Mouse (Mus musculus) hindbrain, embryonic 14.5 days (tissue): ENCODE results near the gene Gm10273. TPM values are rescaled to one million over a fixed set of nuclear protein-coding genes. Genes with fewer than 3 reads are reported as not detected.
"Not testable (repeated sequence)": the region's sequence is repeated elsewhere in the genome, so short reads cannot be mapped to it uniquely, and the experiment has no call there.

Experiments used
- ATAC-seq: fragments of 200-750 bp; cut with Nextera tagmentation; 2 replicates; pipeline ENCODE4 v1.8.0; 2017; ENCODE audit warnings: moderate number of reproducible peaks, mild to moderate bottlenecking, moderate TSS enrichment, moderate library complexity; ENCODE audit not compliant: low FRiP score
- DNase-seq: peaks from one replicate; pipeline ENCODE4 v3.0.0-alpha.2; 2015; ENCODE audit warnings: low spot score
- H3K27ac ChIP-seq: fragments of 300-500 bp; sonication (generic); 2 replicates; pipeline ENCODE4 v1.5.1; 2014; ENCODE audit warnings: mild to moderate bottlenecking, moderate library complexity
- H3K27me3 ChIP-seq: fragments of 300-500 bp; sonication (generic); 2 replicates; pipeline ENCODE4 v1.6.1; 2014; ENCODE audit warnings: mild to moderate bottlenecking, low read length, mixed read lengths; ENCODE audit not compliant: control insufficient read depth, insufficient read depth
- H3K36me3 ChIP-seq: fragments of 300-500 bp; sonication (generic); replicated peaks from 2 replicates; pipeline ENCODE4 v1.6.1; 2014; ENCODE audit not compliant: control insufficient read depth, insufficient read depth
- H3K4me1 ChIP-seq: fragments of 300-500 bp; sonication (generic); replicated peaks from 2 replicates; pipeline ENCODE4 v1.6.1; 2014; ENCODE audit warnings: antibody characterized with exemption, low read length, mixed read lengths; ENCODE audit not compliant: control insufficient read depth, insufficient read depth
- H3K4me2 ChIP-seq: fragments of 300-500 bp; sonication (generic); replicated peaks from 2 replicates; pipeline ENCODE4 v1.6.1; 2014; ENCODE audit warnings: mild to moderate bottlenecking, moderate library complexity
- H3K4me3 ChIP-seq: fragments of 300-500 bp; sonication (generic); replicated peaks from 2 replicates; pipeline ENCODE4 v1.5.1; 2014; ENCODE audit warnings: mild to moderate bottlenecking, low read length
- H3K9ac ChIP-seq: fragments of 300-500 bp; sonication (generic); 2 replicates; pipeline ENCODE4 v1.6.1; 2014
- H3K9me3 ChIP-seq: fragments of 300-500 bp; sonication (generic); 2 replicates; pipeline ENCODE4 v1.6.1; 2016; ENCODE audit warnings: low read length; ENCODE audit not compliant: control insufficient read depth
- WGBS: fragments of 180-500 bp; shearing (Covaris S2); extraction: QIAGEN DNeasy Blood & Tissue Kit; methylation state at CpG from one replicate; pipeline ENCODE4 v1.1.7; 2014; 5-methylcytosine and 5-hydroxymethylcytosine counted together
- polyA plus RNA-seq: library from polyadenylated mRNA; unstranded; fragments of >200 nt; fragmentation: Nextera tagmentation; extraction: Ambion mirVana; gene quantifications from 2 replicates; pipeline ENCODE4 v1.2.1, GENCODE M21; 2014

The Gm10273 gene
- polyA plus RNA-seq, result 4.0 and 4.3 TPM in 2 replicates

DNA sequence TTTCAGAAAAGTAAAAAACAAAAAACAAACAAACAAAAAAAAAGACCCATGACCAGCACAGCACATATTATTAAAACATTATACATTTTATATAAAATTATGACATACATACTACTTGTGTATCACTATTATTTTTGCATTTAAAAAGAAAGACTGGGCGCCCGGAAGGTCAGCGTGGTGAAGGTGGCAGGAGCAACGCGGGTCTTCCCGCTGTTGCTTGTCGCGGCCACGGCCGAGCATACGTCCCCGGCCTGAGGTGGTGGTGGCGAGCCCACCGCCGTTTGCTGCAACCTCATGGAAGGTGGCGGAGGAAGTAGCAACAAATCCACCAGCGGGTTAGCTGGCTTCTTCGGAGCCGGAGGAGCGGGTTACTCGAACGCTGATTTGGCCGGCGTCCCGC lies at the start of gene Gm10273:
Gm10273 (plus strand) TSS at position 172 of the 400 bp plus-strand sequence.
- not testable (repeated sequence) for DNase-seq, H3K4me2 ChIP-seq, H3K4me3 ChIP-seq, H3K9ac ChIP-seq, H3K36me3 ChIP-seq, H3K27me3 ChIP-seq, H3K4me1 ChIP-seq, H3K27ac ChIP-seq, H3K9me3 ChIP-seq, ATAC-seq
- 90% methylated on average over 11 of the region's 25 CpGs for WGBS

DNA sequence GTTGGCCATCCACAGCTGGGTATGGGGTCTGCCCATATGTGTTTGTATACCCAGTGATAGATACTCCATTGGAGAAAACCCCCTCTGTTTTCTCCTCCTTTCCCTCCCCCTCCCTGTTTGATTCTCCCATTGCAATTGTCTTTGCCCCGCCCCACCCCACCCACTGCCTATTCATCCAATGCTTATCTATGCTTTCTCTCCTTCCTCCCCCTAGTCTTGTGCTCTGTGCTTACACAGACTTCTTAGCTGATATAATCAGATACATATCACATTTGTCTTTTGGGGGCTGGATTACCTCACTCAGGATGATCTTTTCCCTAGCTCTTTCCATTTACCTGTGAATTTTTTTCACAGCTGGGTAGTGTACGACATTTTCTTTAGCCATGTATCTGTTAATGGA lies 48.9 kb upstream of the Gm10273 start:
- no peaks in the 10 kb centered on the region for H3K4me1 ChIP-seq
- no peaks in the 10 kb centered on the region for H3K9me3 ChIP-seq
- no peak for ATAC-seq
- DNase-seq, result no peak
- peaks cover 71% of the 10 kb centered on the region for H3K36me3 ChIP-seq
- H3K9ac ChIP-seq, result no peak overlapping the region
- H3K27ac ChIP-seq, result no peak overlapping the region
- no peak overlapping the region for H3K4me2 ChIP-seq
- 92% methylated on average over 2 of the region's 2 CpGs for WGBS
- H3K27me3 ChIP-seq, result no peaks in the 10 kb centered on the region
- H3K4me3 ChIP-seq, result no peak overlapping the region

DNA sequence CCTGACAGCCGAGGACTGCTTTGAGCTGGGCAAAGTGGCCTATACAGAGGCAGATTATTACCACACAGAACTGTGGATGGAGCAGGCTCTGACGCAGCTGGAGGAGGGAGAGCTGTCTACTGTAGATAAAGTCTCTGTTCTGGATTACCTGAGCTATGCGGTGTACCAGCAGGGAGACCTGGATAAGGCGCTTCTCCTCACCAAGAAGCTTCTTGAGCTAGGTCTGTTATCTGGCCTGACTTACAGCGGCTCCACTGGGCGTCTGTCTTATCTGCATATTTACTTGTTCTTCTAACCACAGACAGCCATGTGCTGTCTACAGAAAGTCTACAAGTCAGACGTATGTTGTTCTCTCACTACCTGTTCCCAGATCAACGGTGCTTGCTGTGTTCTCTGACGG lies 47.2 kb upstream of the Gm10273 start:
- ATAC-seq, result no peak

GRCm38 (mm10) chr10:59349536-59349935 lies 45.9 kb upstream of the Gm10273 start:
- no peak overlapping the region for H3K27ac ChIP-seq
- H3K27me3 ChIP-seq, result no peaks in the 10 kb centered on the region
- H3K4me3 ChIP-seq, result no peak overlapping the region
- no peak for DNase-seq
- no peaks in the 10 kb centered on the region for H3K4me1 ChIP-seq
- WGBS, result 100% methylated on average over 2 of the region's 2 CpGs
- no peak for ATAC-seq
- H3K9me3 ChIP-seq, result no peaks in the 10 kb centered on the region
- H3K4me2 ChIP-seq, result no peak overlapping the region
- peaks cover 86% of the 10 kb centered on the region for H3K36me3 ChIP-seq
- H3K9ac ChIP-seq, result no peak overlapping the region

More for the DNA sequence above, 47.2 kb upstream of the Gm10273 start:
- Histone ChIP-seq H3K27me3 (no peaks in the 10 kb centered on the region), H3K4me3 (no peak overlapping the region), H3K9ac (no peak overlapping the region), H3K9me3 (no peaks in the 10 kb centered on the region), H3K4me2 (no peak overlapping the region), H3K27ac (no peak overlapping the region), H3K4me1 (no peaks in the 10 kb centered on the region), H3K36me3 (peaks cover 86% of the 10 kb centered on the region)
- WGBS, result 97% methylated on average over 9 of the region's 9 CpGs
- no peak for DNase-seq

GRCm38 (mm10) chr10:59353065-59353464 lies 42.4 kb upstream of the Gm10273 start:
- Histone ChIP-seq H3K36me3 (peaks cover 75% of the 10 kb centered on the region), H3K4me3 (no peak overlapping the region), H3K4me2 (no peak overlapping the region), H3K9me3 (no peaks in the 10 kb centered on the region), H3K4me1 (no peaks in the 10 kb centered on the region), H3K27ac (no peak overlapping the region), H3K9ac (no peak overlapping the region), H3K27me3 (no peaks in the 10 kb centered on the region)
- DNase-seq (no peak), ATAC-seq (no peak)
- WGBS, result 52% methylated on average over 1 of the region's 1 CpGs

DNA sequence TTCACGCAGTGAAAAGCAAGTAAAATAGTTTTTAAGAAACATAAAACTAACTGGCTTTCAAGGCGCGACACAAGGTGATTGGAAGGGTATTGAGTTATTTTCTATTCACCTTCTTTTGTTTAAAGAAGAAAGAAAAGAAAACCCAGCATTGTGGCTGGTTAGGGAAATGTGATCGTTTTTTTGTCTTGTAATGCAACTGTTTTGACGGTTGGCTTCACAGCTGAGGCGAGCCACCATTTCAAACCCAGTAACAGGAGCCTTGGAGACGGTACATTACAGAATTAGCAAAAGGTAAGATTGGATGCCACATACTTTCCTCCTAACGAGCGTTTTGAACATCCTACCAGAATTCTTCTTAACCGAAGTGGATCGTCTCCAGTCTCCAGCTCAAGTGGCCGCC lies 41.3 kb upstream of the Gm10273 start:
- Histone ChIP-seq H3K36me3 (peaks cover 66% of the 10 kb centered on the region), H3K27me3 (no peaks in the 10 kb centered on the region), H3K9me3 (no peaks in the 10 kb centered on the region), H3K4me1 (no peaks in the 10 kb centered on the region), H3K9ac (no peak overlapping the region), H3K4me2 (no peak overlapping the region), H3K27ac (no peak overlapping the region), H3K4me3 (no peak overlapping the region)
- DNase-seq, result no peak
- no peak for ATAC-seq
- WGBS, result 79% methylated on average over 12 of the region's 12 CpGs

DNA sequence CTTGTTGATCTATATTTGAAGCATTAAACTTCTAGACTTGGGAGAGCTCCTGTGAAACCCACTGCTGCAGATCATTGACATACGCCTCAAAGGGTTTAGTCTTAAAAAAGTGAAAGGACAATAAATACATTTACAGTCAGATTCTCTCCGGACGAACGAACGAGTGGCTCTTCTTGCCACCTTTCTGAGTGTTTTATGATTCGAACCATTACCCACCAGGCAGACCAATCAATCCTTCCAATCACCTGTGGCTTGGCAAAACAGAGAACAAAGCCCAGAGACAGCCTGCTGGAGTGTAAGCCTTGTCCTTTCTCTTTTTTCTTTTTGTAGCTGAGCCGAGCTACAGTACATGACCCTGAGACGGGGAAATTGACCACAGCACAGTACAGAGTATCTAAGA lies 40.4 kb upstream of the Gm10273 start:
- Histone ChIP-seq H3K36me3 (peaks cover 61% of the 10 kb centered on the region), H3K4me3 (no peak overlapping the region), H3K4me1 (no peaks in the 10 kb centered on the region), H3K9me3 (no peaks in the 10 kb centered on the region), H3K27ac (no peak overlapping the region), H3K27me3 (no peaks in the 10 kb centered on the region), H3K9ac (no peak overlapping the region), H3K4me2 (no peak overlapping the region)
- ATAC-seq, result no peak
- WGBS, result 79% methylated on average over 8 of the region's 8 CpGs
- no peak for DNase-seq

- 92% methylated on average over 4 of the region's 4 CpGs for WGBS
- Histone ChIP-seq H3K4me3 (no peak overlapping the region), H3K9ac (no peak overlapping the region), H3K9me3 (no peaks in the 10 kb centered on the region), H3K36me3 (peaks cover 49% of the 10 kb centered on the region), H3K27me3 (no peaks in the 10 kb centered on the region), H3K4me1 (no peaks in the 10 kb centered on the region), H3K4me2 (no peak overlapping the region), H3K27ac (no peak overlapping the region)
- DNase-seq (no peak), ATAC-seq (no peak)
Observed at GRCm38 (mm10) chr10:59358744-59359143, 36.7 kb upstream of the Gm10273 start.

- DNase-seq, result no peak
- peaks cover 65% of the 10 kb centered on the region for H3K36me3 ChIP-seq
- WGBS, result 93% methylated on average over 2 of the region's 2 CpGs
Observed at GRCm38 (mm10) chr10:59363208-59363607, 32.2 kb upstream of the Gm10273 start.

GRCm38 (mm10) chr10:59364551-59364950 lies 30.9 kb upstream of the Gm10273 start:
- 95% methylated on average over 3 of the region's 3 CpGs for WGBS
- Histone ChIP-seq H3K27ac (no peak overlapping the region), H3K9ac (no peak overlapping the region), H3K4me3 (no peak overlapping the region), H3K36me3 (peaks cover 76% of the 10 kb centered on the region), H3K4me1 (no peaks in the 10 kb centered on the region), H3K4me2 (no peak overlapping the region), H3K9me3 (no peaks in the 10 kb centered on the region), H3K27me3 (no peaks in the 10 kb centered on the region)
- DNase-seq, result no peak
- ATAC-seq, result no peak

More at GRCm38 (mm10) chr10:59363208-59363607, 32.2 kb upstream of the Gm10273 start:
- Histone ChIP-seq H3K27me3 (no peaks in the 10 kb centered on the region), H3K4me1 (no peaks in the 10 kb centered on the region), H3K9ac (no peak overlapping the region), H3K9me3 (no peaks in the 10 kb centered on the region), H3K27ac (no peak overlapping the region), H3K4me3 (no peak overlapping the region), H3K4me2 (no peak overlapping the region)
- ATAC-seq, result no peak
